Mouse (Mus musculus): ENCODE data around the gene Tmem176a.

DNA sequence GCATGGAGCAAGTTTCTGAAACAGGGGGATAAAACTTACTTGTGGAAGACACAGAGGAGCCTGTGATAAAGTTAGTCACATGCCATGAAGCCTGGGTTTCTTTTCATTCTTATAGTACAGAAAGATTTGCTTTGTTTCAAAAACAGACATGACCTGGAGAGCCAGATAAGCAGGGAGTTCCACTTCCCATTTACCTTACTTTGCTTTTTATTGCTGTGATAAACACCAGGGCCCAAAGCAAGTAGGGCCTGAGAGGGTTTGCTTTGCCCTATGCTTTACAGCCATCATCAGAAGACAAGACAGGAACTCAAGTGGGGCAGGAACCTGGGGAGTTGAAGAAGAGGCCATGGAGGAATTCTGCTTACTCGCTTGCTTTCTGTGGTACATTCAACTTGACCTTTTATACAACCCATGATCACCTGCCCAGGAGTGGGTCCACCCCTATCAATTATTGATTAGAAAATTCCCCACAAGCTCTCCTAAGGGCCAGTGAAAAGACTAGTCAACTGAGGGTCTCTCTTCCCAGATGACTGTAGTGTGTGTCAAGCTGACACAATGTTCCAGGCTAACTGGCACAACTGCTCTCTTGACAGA, 24.5 kb downstream of the Tmem176a start:
- no peak for TF ChIP-seq CTCF (IDR thresholded peaks at IDR 0.05; ENCODE audit: low read depth)
- TF ChIP-seq EP300 (IDR thresholded peaks at IDR 0.05; ENCODE audit: low read depth) = no peak

Measured in liver, postnatal 0 days (tissue).